Mouse (Mus musculus) embryonic facial prominence, embryonic 11.5 days (tissue): ENCODE data around the gene Syvn1. TPM values are rescaled to one million over a fixed set of nuclear protein-coding genes. Genes with fewer than 3 reads are reported as not detected.

Experiments used
- ATAC-seq: fragments of 200-750 bp; cut with Nextera tagmentation; replicated peaks from 2 replicates; pipeline ENCODE4 v1.8.0; 2017; ENCODE audit warnings: low read depth; ENCODE audit not compliant: insufficient number of reproducible peaks, low FRiP score, low TSS enrichment
- DNase-seq: peaks from one replicate; pipeline ENCODE4 v3.0.0-alpha.2; 2015; ENCODE audit warnings: low spot score
- H3K27ac ChIP-seq: fragments of 300-500 bp; sonication (generic); replicated peaks from 2 replicates; pipeline ENCODE4 v1.5.1; 2014; ENCODE audit warnings: mild to moderate bottlenecking, low read depth, low read length, control low read depth
- H3K27me3 ChIP-seq: fragments of 300-500 bp; sonication (generic); 2 replicates; pipeline ENCODE4 v1.6.1; 2014; ENCODE audit warnings: mild to moderate bottlenecking, low read length, moderate library complexity, mixed read lengths; ENCODE audit not compliant: control insufficient read depth, insufficient read depth
- H3K36me3 ChIP-seq: fragments of 300-500 bp; sonication (generic); replicated peaks from 2 replicates; pipeline ENCODE4 v1.6.1; 2014; ENCODE audit warnings: low read depth, mild to moderate bottlenecking, low read length, moderate library complexity, mixed read lengths; ENCODE audit not compliant: control insufficient read depth, insufficient read depth
- H3K4me1 ChIP-seq: fragments of 300-500 bp; sonication (generic); 2 replicates; pipeline ENCODE4 v1.6.1; 2014; ENCODE audit warnings: low read length, mixed read lengths; ENCODE audit not compliant: control insufficient read depth, insufficient read depth
- H3K4me2 ChIP-seq: fragments of 300-500 bp; sonication (generic); 2 replicates; pipeline ENCODE4 v1.6.1; 2014; ENCODE audit warnings: low read depth, mild to moderate bottlenecking, control low read depth, low read length, moderate library complexity
- H3K4me3 ChIP-seq: fragments of 300-500 bp; sonication (generic); 2 replicates; pipeline ENCODE4 v1.5.1; 2014; ENCODE audit warnings: low read depth, low read length, control low read depth
- H3K9ac ChIP-seq: fragments of 300-500 bp; sonication (generic); replicated peaks from 2 replicates; pipeline ENCODE4 v1.6.1; 2014; ENCODE audit warnings: mild to moderate bottlenecking, control low read depth, low read length
- H3K9me3 ChIP-seq: fragments of 300-500 bp; sonication (generic); replicated peaks from 2 replicates; pipeline ENCODE4 v1.6.1; 2016; ENCODE audit warnings: mild to moderate bottlenecking, low read length, inconsistent platforms, mixed read lengths; ENCODE audit not compliant: control insufficient read depth
- WGBS: fragments of 180-500 bp; shearing (Covaris S2); extraction: QIAGEN DNeasy Blood & Tissue Kit; methylation state at CpG from one replicate; pipeline ENCODE4 v1.1.7; 2014; 5-methylcytosine and 5-hydroxymethylcytosine counted together
- polyA plus RNA-seq: library from polyadenylated mRNA; unstranded; fragments of >200 nt; fragmentation: Nextera tagmentation; extraction: Ambion mirVana; gene quantifications from 2 replicates; pipeline ENCODE4 v1.2.1, GENCODE M21; 2014

The Syvn1 gene
- polyA plus RNA-seq, 1 experiment from 2014 or later, result 18.8 TPM

DNA sequence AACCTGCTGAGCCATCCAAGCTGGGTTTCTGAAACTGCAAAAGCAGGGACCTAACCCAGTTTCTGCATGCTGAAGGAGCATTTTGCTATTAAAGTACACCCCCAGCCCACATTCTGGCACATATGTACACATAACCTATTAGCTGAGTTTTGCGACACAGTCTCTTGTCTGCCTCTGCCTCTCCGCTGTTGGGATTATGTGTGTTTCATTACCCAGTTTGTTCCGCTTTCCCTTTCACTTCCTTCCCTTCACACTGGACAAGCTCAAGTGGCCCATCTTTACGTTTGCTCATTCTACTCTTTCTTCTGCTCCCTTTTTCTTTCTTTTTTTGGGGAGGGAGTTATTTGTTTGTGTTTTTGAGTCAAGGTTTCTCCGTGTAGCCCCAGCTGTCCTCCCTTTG, 27.5 kb downstream of the Syvn1 start:
- no peak for ATAC-seq
- 91% methylated on average over 5 of the region's 5 CpGs for WGBS
- Histone ChIP-seq H3K9ac (no peak overlapping the region), H3K4me1 (no peaks in the 10 kb centered on the region; the same call in 1 of the 2 replicates), H3K36me3 (no peaks in the 10 kb centered on the region; the same call in none of the 2 replicates), H3K4me2 (no peak overlapping the region), H3K27ac (no peak overlapping the region), H3K27me3 (no peaks in the 10 kb centered on the region), H3K4me3 (no peak overlapping the region), H3K9me3 (no peaks in the 10 kb centered on the region)
- no peak for DNase-seq

GRCm38 (mm10) chr19:6076564-6077393, 30.4 kb downstream of the Syvn1 start, which contains the start of gene Vps51:
Gene Vps51 (minus strand): TSS chr19:6077231.
- peak; percentile 93 for DNase-seq
- peak within 1 kb of the TSS; percentile 72 for H3K4me3 ChIP-seq
- no peaks in the 10 kb centered on the region for H3K27me3 ChIP-seq
- peak within 1 kb of the TSS; percentile 53; the same call in 1 of the 2 replicates for H3K27ac ChIP-seq
- no peaks in the 10 kb centered on the region for H3K9me3 ChIP-seq
- WGBS, result under 1% methylated on average over 33 of the region's 33 CpGs
- H3K36me3 ChIP-seq, result no peaks in the 10 kb centered on the region; the same call in 1 of the 2 replicates
- ATAC-seq, result peak; percentile 71
- H3K4me2 ChIP-seq, result peak within 1 kb of the TSS; percentile 77
- no peaks in the 10 kb centered on the region for H3K4me1 ChIP-seq
- H3K9ac ChIP-seq, result peak within 1 kb of the TSS; percentile 86

DNA sequence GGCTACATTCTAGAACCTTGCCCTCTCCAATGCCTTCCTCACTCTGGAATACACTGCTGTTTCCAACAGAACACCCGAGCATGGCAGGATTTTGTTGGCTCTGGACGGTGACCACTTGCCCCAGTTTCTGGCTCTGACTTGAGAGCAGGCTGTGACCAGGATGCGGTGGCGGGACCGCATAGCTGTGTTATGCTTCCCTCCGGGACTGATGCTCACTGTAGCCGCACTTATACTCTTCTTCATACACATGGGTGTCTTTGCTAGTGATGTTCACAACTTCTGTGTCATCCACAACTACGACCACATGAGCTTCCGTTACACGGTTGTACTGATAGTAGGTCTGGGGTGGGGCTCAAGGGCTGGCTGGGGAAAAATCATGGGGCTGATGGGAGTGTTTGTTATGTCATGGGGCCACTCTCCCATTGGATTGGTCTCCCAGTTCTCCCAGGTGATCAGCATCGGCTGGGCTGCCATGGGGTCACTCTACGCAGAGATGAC, 33.7 kb downstream of the Syvn1 start, which contains the start of gene Tmem262:
Gene Tmem262 (plus strand): TSS at position 51 of the 498 bp plus-strand sequence.
- H3K4me1 ChIP-seq, result no peaks in the 10 kb centered on the region
- no peaks in the 10 kb centered on the region for H3K9me3 ChIP-seq
- H3K4me3 ChIP-seq, result no peak within 1 kb of the TSS
- H3K4me2 ChIP-seq, result no peak within 1 kb of the TSS; the same call in 1 of the 2 replicates
- no peaks in the 10 kb centered on the region for H3K27me3 ChIP-seq
- 92% methylated on average over 12 of the region's 12 CpGs for WGBS
- DNase-seq (no peak), ATAC-seq (no peak)
- peaks cover 3% of the 10 kb centered on the region; the same call in 1 of the 2 replicates for H3K36me3 ChIP-seq
- no peak within 1 kb of the TSS for H3K27ac ChIP-seq
- no peak within 1 kb of the TSS; the same call in 1 of the 2 replicates for H3K9ac ChIP-seq

GRCm38 (mm10) chr19:6082156-6082555, 35.8 kb downstream of the Syvn1 start, which contains the start of gene Gm28374:
Gene Gm28374 (minus strand): TSS chr19:6082256.
- H3K4me3 ChIP-seq, result no peak within 1 kb of the TSS
- H3K9ac ChIP-seq, result no peak within 1 kb of the TSS
- H3K4me2 ChIP-seq, result no peak within 1 kb of the TSS
- H3K36me3 ChIP-seq, result peaks cover 4% of the 10 kb centered on the region
- 87% methylated on average over 9 of the region's 9 CpGs for WGBS
- ATAC-seq (no peak), DNase-seq (no peak)
- no peaks in the 10 kb centered on the region for H3K9me3 ChIP-seq
- H3K27ac ChIP-seq, result no peak within 1 kb of the TSS
- no peaks in the 10 kb centered on the region for H3K27me3 ChIP-seq
- no peaks in the 10 kb centered on the region for H3K4me1 ChIP-seq

DNA sequence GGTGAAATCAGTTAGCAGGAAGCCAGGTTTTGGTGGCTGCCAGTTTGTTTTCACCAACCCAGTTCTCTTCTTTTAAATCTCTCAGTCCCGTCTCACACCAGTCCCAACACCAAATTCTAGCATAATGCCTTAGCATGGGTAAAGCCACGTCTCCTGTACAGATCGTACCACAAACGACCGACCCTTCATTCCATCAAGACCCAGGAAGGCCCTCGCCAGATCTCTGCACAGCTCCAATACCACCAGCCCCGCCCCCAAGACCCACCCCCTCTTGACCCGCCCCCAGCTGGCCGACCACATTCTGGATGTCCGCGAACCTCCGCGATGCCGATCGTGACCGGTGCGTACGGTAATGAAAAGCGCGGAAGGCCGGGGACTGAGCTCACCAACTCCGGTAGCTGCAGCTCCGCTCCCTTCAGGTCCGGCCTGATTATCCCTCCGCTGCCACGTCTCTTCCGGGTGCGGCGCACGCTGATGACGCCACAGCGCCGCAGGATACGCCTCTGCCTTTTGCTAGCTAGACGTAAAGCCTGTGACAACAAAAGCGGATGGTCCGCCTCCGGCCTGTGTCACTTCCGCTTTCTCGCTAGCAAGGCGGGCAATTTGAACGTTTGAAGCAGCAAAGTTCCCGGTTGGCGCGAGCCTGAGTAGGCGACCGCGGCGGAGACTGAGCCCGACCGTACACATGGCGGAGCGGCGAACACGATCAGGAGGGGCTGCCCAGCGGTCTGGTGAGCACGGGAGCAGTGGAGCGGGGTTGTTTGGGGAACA, 38.3 kb downstream of the Syvn1 start, which contains the start of the genes Zfpl1 and Cdca5:
Gene Zfpl1 (minus strand): TSS at position 479 of the 771 bp plus-strand sequence.
Gene Cdca5 (plus strand): TSS at position 506 of the 771 bp plus-strand sequence.
- H3K27ac ChIP-seq, result no peak within 1 kb of the TSS
- ATAC-seq, result peak; percentile 84
- H3K9ac ChIP-seq, result peak within 1 kb of the TSS; percentile 74
- no peaks in the 10 kb centered on the region for H3K9me3 ChIP-seq
- peak within 1 kb of the TSS; percentile 80 for H3K4me2 ChIP-seq
- under 1% methylated on average over 58 of the region's 58 CpGs for WGBS
- H3K4me3 ChIP-seq, result peak within 1 kb of the TSS; percentile 77
- no peaks in the 10 kb centered on the region for H3K27me3 ChIP-seq
- DNase-seq, result peak; percentile 99
- H3K36me3 ChIP-seq, result peaks cover 6% of the 10 kb centered on the region
- H3K4me1 ChIP-seq, result no peaks in the 10 kb centered on the region

- DNase-seq (peak; percentile 81), ATAC-seq (peak; percentile 25; the same call in 1 of the 2 replicates)
- H3K9me3 ChIP-seq, result no peaks in the 10 kb centered on the region
- no peaks in the 10 kb centered on the region for H3K4me1 ChIP-seq
- H3K27me3 ChIP-seq, result no peaks in the 10 kb centered on the region
- H3K4me3 ChIP-seq, result peak overlapping the region; percentile 77
- no peak overlapping the region for H3K27ac ChIP-seq
- peak overlapping the region; percentile 74 for H3K9ac ChIP-seq
- peaks cover 6% of the 10 kb centered on the region for H3K36me3 ChIP-seq
- peak overlapping the region; percentile 80 for H3K4me2 ChIP-seq
- WGBS, result under 1% methylated on average over 17 of the region's 17 CpGs
Measured at GRCm38 (mm10) chr19:6085417-6085879, 39.1 kb downstream of the Syvn1 start.

DNA sequence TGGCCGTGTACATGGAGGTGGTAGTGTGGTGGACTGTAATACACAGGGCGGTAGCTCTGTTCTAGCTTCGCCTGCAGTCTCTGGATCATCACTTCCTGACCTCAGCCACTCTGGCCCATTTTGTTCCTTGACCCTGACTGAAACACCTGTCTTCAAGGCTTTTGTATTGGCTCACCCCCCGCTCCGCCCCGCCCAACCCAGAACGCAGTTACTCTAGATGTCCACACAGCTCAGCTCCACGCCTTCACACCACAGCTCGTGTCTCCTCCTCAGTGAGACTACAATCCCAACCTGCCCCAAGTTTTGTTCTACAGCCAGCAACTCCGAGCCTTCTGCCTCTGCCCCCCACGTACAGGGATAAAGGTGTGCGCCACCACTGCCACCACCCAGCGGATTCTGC, 42.5 kb downstream of the Syvn1 start:
- H3K9ac ChIP-seq, result no peak overlapping the region
- no peaks in the 10 kb centered on the region for H3K27me3 ChIP-seq
- H3K36me3 ChIP-seq, result peaks cover 3% of the 10 kb centered on the region
- H3K4me1 ChIP-seq, result no peaks in the 10 kb centered on the region
- no peak overlapping the region for H3K4me3 ChIP-seq
- ATAC-seq (no peak), DNase-seq (no peak)
- WGBS, result 93% methylated on average over 13 of the region's 13 CpGs
- no peak overlapping the region for H3K27ac ChIP-seq
- H3K9me3 ChIP-seq, result no peaks in the 10 kb centered on the region
- no peak overlapping the region for H3K4me2 ChIP-seq
